Mouse (Mus musculus) limb, embryonic 11.5 days (tissue): ENCODE measurements around the gene Cideb. TPM values are rescaled to one million over a fixed set of nuclear protein-coding genes. Genes with fewer than 3 reads are reported as not detected.

Source experiments
- ATAC-seq: fragments of 200-750 bp; cut with Nextera tagmentation; 2 replicates; pipeline ENCODE4 v1.8.0; 2017; ENCODE audit warnings: low read depth; ENCODE audit not compliant: insufficient number of reproducible peaks, low FRiP score, low TSS enrichment
- DNase-seq: peaks from one replicate; pipeline ENCODE4 v3.0.0-alpha.2; 2015; ENCODE audit warnings: low spot score
- H3K27ac ChIP-seq: fragments of 300-500 bp; sonication (generic); replicated peaks from 2 replicates; pipeline ENCODE4 v1.5.1; 2014; ENCODE audit warnings: low read depth, mild to moderate bottlenecking, low read length
- H3K27me3 ChIP-seq: fragments of 300-500 bp; sonication (generic); 2 replicates; pipeline ENCODE4 v1.6.1; 2014; ENCODE audit warnings: mild to moderate bottlenecking, low read length, mixed read lengths; ENCODE audit not compliant: control insufficient read depth, insufficient read depth
- H3K36me3 ChIP-seq: fragments of 300-500 bp; sonication (generic); 2 replicates; pipeline ENCODE4 v1.6.1; 2014; ENCODE audit warnings: mild to moderate bottlenecking, low read length, moderate library complexity, mixed read lengths; ENCODE audit not compliant: control insufficient read depth, insufficient read depth
- H3K4me1 ChIP-seq: fragments of 300-500 bp; sonication (generic); 2 replicates; pipeline ENCODE4 v1.6.1; 2014; ENCODE audit warnings: low read length, mixed read lengths; ENCODE audit not compliant: control insufficient read depth, insufficient read depth
- H3K4me2 ChIP-seq: fragments of 300-500 bp; sonication (generic); 2 replicates; pipeline ENCODE4 v1.6.1; 2014; ENCODE audit warnings: low read depth, mild to moderate bottlenecking, moderate library complexity; ENCODE audit not compliant: severe bottlenecking
- H3K4me3 ChIP-seq: fragments of 300-500 bp; sonication (generic); 2 replicates; pipeline ENCODE4 v1.5.1; 2014; ENCODE audit warnings: low read depth, low read length
- H3K9ac ChIP-seq: fragments of 300-500 bp; sonication (generic); 2 replicates; pipeline ENCODE4 v1.6.1; 2014; ENCODE audit warnings: mild to moderate bottlenecking, low read length
- H3K9me3 ChIP-seq: fragments of 300-500 bp; sonication (generic); 2 replicates; pipeline ENCODE4 v1.6.1; 2016; ENCODE audit warnings: low read length; ENCODE audit not compliant: control insufficient read depth
- WGBS: fragments of 180-500 bp; shearing (Covaris S2); extraction: QIAGEN DNeasy Blood & Tissue Kit; methylation state at CpG from one replicate; pipeline ENCODE4 v1.1.7; 2014; 5-methylcytosine and 5-hydroxymethylcytosine counted together
- polyA plus RNA-seq: library from polyadenylated mRNA; unstranded; fragments of >200 nt; fragmentation: Nextera tagmentation; extraction: Ambion mirVana; gene quantifications from 2 replicates; pipeline ENCODE4 v1.2.1, GENCODE M21; 2014

Cideb gene
- polyA plus RNA-seq, 1 experiment from 2014 or later, result 0.37 TPM

- Histone ChIP-seq H3K4me1 (no peaks in the 10 kb centered on the region), H3K9ac (no peak overlapping the region), H3K27ac (no peak overlapping the region), H3K9me3 (no peaks in the 10 kb centered on the region), H3K36me3 (peaks cover 2% of the 10 kb centered on the region; the same call in 1 of the 2 replicates), H3K27me3 (no peaks in the 10 kb centered on the region), H3K4me3 (no peak overlapping the region), H3K4me2 (no peak overlapping the region)
- DNase-seq, result no peak
- ATAC-seq, result no peak
- WGBS, result 72% methylated on average over 3 of the region's 3 CpGs
Observed at GRCm38 (mm10) chr14:55735334-55735733, 22.9 kb downstream of the Cideb start.

- Histone ChIP-seq H3K9me3 (no peaks in the 10 kb centered on the region), H3K36me3 (peaks cover 2% of the 10 kb centered on the region; the same call in 1 of the 2 replicates), H3K4me2 (no peak overlapping the region), H3K27me3 (no peaks in the 10 kb centered on the region), H3K4me1 (no peaks in the 10 kb centered on the region), H3K27ac (no peak overlapping the region), H3K9ac (no peak overlapping the region), H3K4me3 (no peak overlapping the region)
- DNase-seq (no peak), ATAC-seq (no peak)
- 77% methylated on average over 7 of the region's 7 CpGs for WGBS
Observed at GRCm38 (mm10) chr14:55734869-55735268, 23.4 kb downstream of the Cideb start.

GRCm38 (mm10) chr14:55733889-55734288 lies 24.4 kb downstream of the Cideb start:
- H3K27ac ChIP-seq, result no peak overlapping the region
- no peak overlapping the region for H3K9ac ChIP-seq
- ATAC-seq, result no peak
- DNase-seq, result no peak
- 79% methylated on average over 10 of the region's 10 CpGs for WGBS
- no peaks in the 10 kb centered on the region for H3K4me1 ChIP-seq
- no peak overlapping the region for H3K4me2 ChIP-seq
- H3K36me3 ChIP-seq, result no peaks in the 10 kb centered on the region
- no peaks in the 10 kb centered on the region for H3K9me3 ChIP-seq
- H3K27me3 ChIP-seq, result no peaks in the 10 kb centered on the region
- no peak overlapping the region for H3K4me3 ChIP-seq

GRCm38 (mm10) chr14:55730531-55731032 lies 27.7 kb downstream of the Cideb start:
- H3K9ac ChIP-seq, result no peak overlapping the region
- H3K36me3 ChIP-seq, result no peaks in the 10 kb centered on the region
- H3K27me3 ChIP-seq, result no peaks in the 10 kb centered on the region
- H3K4me1 ChIP-seq, result no peaks in the 10 kb centered on the region
- WGBS, result 87% methylated on average over 7 of the region's 7 CpGs
- H3K4me3 ChIP-seq, result no peak overlapping the region
- no peaks in the 10 kb centered on the region for H3K9me3 ChIP-seq
- no peak overlapping the region for H3K4me2 ChIP-seq
- no peak overlapping the region for H3K27ac ChIP-seq
- ATAC-seq (no peak), DNase-seq (no peak)

- no peak overlapping the region for H3K9ac ChIP-seq
- no peak overlapping the region for H3K27ac ChIP-seq
- no peak overlapping the region for H3K4me3 ChIP-seq
- H3K4me1 ChIP-seq, result no peaks in the 10 kb centered on the region
- H3K9me3 ChIP-seq, result no peaks in the 10 kb centered on the region
- DNase-seq, result no peak
- no peaks in the 10 kb centered on the region for H3K36me3 ChIP-seq
- H3K4me2 ChIP-seq, result no peak overlapping the region
- WGBS, result 73% methylated on average over 7 of the region's 7 CpGs
- no peak for ATAC-seq
- no peaks in the 10 kb centered on the region for H3K27me3 ChIP-seq
Observed at GRCm38 (mm10) chr14:55730116-55730515, 28.1 kb downstream of the Cideb start.

- H3K4me1 ChIP-seq, result no peaks in the 10 kb centered on the region
- H3K27me3 ChIP-seq, result no peaks in the 10 kb centered on the region
- ATAC-seq, result no peak
- no peaks in the 10 kb centered on the region for H3K36me3 ChIP-seq
- H3K27ac ChIP-seq, result no peak overlapping the region
- 78% methylated on average over 8 of the region's 8 CpGs for WGBS
- no peak overlapping the region for H3K4me2 ChIP-seq
- no peak overlapping the region for H3K9ac ChIP-seq
- no peak overlapping the region for H3K4me3 ChIP-seq
- DNase-seq, result no peak
- no peaks in the 10 kb centered on the region for H3K9me3 ChIP-seq
Observed at GRCm38 (mm10) chr14:55727889-55728685, 30.2 kb downstream of the Cideb start.

GRCm38 (mm10) chr14:55726261-55726660 lies 32.0 kb downstream of the Cideb start:
- H3K27me3 ChIP-seq, result no peaks in the 10 kb centered on the region
- ATAC-seq, result no peak
- H3K9ac ChIP-seq, result no peak overlapping the region
- no peak overlapping the region for H3K4me2 ChIP-seq
- H3K27ac ChIP-seq, result no peak overlapping the region
- H3K4me1 ChIP-seq, result peaks cover 1% of the 10 kb centered on the region; the same call in 1 of the 2 replicates
- no peaks in the 10 kb centered on the region for H3K9me3 ChIP-seq
- no peak overlapping the region for H3K4me3 ChIP-seq
- DNase-seq, result no peak
- no peaks in the 10 kb centered on the region for H3K36me3 ChIP-seq

GRCm38 (mm10) chr14:55724411-55724871 lies 33.8 kb downstream of the Cideb start:
- WGBS, result 68% methylated on average over 8 of the region's 8 CpGs
- ATAC-seq, result no peak
- H3K4me3 ChIP-seq, result no peak overlapping the region

More at GRCm38 (mm10) chr14:55724411-55724871, 33.8 kb downstream of the Cideb start:
- no peak overlapping the region for H3K9ac ChIP-seq
- no peaks in the 10 kb centered on the region for H3K9me3 ChIP-seq
- H3K36me3 ChIP-seq, result no peaks in the 10 kb centered on the region
- peaks cover 6% of the 10 kb centered on the region; the same call in 1 of the 2 replicates for H3K4me1 ChIP-seq
- no peak overlapping the region for H3K4me2 ChIP-seq
- DNase-seq, result no peak
- no peak overlapping the region for H3K27ac ChIP-seq
- H3K27me3 ChIP-seq, result no peaks in the 10 kb centered on the region
